Mouse (Mus musculus) liver, postnatal 0 days (tissue): ENCODE data around the gene Gm30191.
A peak's percentile ranks its signal among the peaks of the same experiment; 100 is the strongest.

Experiments
- CTCF ChIP-seq: sonication (generic); IDR thresholded peaks from 2 replicates; pipeline ENCODE4 v1.5.1; 2016; ENCODE audit warnings: antibody characterized with exemption, low read depth
- EP300 ChIP-seq: IDR thresholded peaks from 2 replicates; pipeline ENCODE4 v1.6.1; 2016; ENCODE audit warnings: antibody characterized with exemption, low read depth, mild to moderate bottlenecking

GRCm38 (mm10) chr4:134263191-134263590, 16.5 kb downstream of the Gm30191 start:
- peak; percentile 90 for TF ChIP-seq CTCF
- TF ChIP-seq EP300 = no peak
